Mouse (Mus musculus) liver, embryonic 14.5 days (tissue): ENCODE measurements around the gene Ube2d3. TPM values are rescaled to one million over a fixed set of nuclear protein-coding genes. Genes with fewer than 3 reads are reported as not detected.
"Not testable (repeated sequence)": the region's sequence is repeated elsewhere in the genome, so short reads cannot be mapped to it uniquely, and the experiment has no call there.

Experiments
- ATAC-seq: fragments of 200-750 bp; cut with Nextera tagmentation; 2 replicates; pipeline ENCODE4 v1.8.0; 2017; ENCODE audit warnings: moderate number of reproducible peaks, mild to moderate bottlenecking, moderate library complexity; ENCODE audit not compliant: insufficient read depth
- DNase-seq, 3 experiments: peaks; one replicate each; pipeline ENCODE4 v3.0.0-alpha.2; 2012 to 2013; ENCODE audit warnings: low read depth in 3 of 3, low spot score in 3 of 3
- H3K27ac ChIP-seq: fragments of 300-500 bp; sonication (generic); 2 replicates; pipeline ENCODE4 v1.5.1; 2014; ENCODE audit warnings: moderate library complexity, mild to moderate bottlenecking, control low read depth, inconsistent platforms
- H3K27me3 ChIP-seq: fragments of 300-500 bp; sonication (generic); 2 replicates; pipeline ENCODE4 v1.6.1; 2014; ENCODE audit warnings: mild to moderate bottlenecking, low read length, moderate library complexity; ENCODE audit not compliant: control insufficient read depth, insufficient read depth
- H3K36me3 ChIP-seq: fragments of 300-500 bp; sonication (generic); replicated peaks from 2 replicates; pipeline ENCODE4 v1.6.1; 2014; ENCODE audit warnings: low read depth; ENCODE audit not compliant: control insufficient read depth, insufficient read depth
- H3K4me1 ChIP-seq, 2 experiments: fragments of 200-500 bp in 1 of 2; fragments of 300-500 bp in 1 of 2; sonication (generic) in 1 of 2; replicated peaks; 2 replicates each; pipeline ENCODE4 v1.6.1; 2012 to 2014; ENCODE audit warnings: antibody characterized with exemption in 1 of 2, inconsistent platforms in 1 of 2, low read length in 1 of 2; ENCODE audit not compliant: control insufficient read depth in 2 of 2, insufficient read depth in 2 of 2
- H3K4me2 ChIP-seq: fragments of 300-500 bp; sonication (generic); 2 replicates; pipeline ENCODE4 v1.6.1; 2014; ENCODE audit warnings: low read depth, mild to moderate bottlenecking, control low read depth, moderate library complexity
- H3K4me3 ChIP-seq, 2 experiments: fragments of 200-500 bp in 1 of 2; fragments of 300-500 bp in 1 of 2; sonication (generic) in 1 of 2; 2 replicates each; pipeline ENCODE4 v1.5.1; 2012 to 2014; ENCODE audit warnings: low read depth in 2 of 2, low read length in 2 of 2, mild to moderate bottlenecking in 2 of 2, control low read depth in 1 of 2, inconsistent platforms in 1 of 2, moderate library complexity in 1 of 2; ENCODE audit not compliant: insufficient read depth in 1 of 2
- H3K9ac ChIP-seq: fragments of 300-500 bp; sonication (generic); replicated peaks from 2 replicates; pipeline ENCODE4 v1.6.1; 2014; ENCODE audit warnings: mild to moderate bottlenecking, control low read depth, moderate library complexity
- H3K9me3 ChIP-seq: fragments of 300-500 bp; sonication (generic); 2 replicates; pipeline ENCODE4 v1.6.1; 2016; ENCODE audit warnings: low read length, mixed read lengths; ENCODE audit not compliant: control insufficient read depth
- CTCF ChIP-seq: IDR thresholded peaks from 2 replicates; pipeline ENCODE4 v1.5.1; 2016; ENCODE audit warnings: antibody characterized with exemption, low read depth, control low read depth
- EP300 ChIP-seq: IDR thresholded peaks from 2 replicates; pipeline ENCODE4 v1.6.1; 2016; ENCODE audit warnings: antibody characterized with exemption, low read depth
- whole genome bisulfite sequencing: fragments of 180-500 bp; shearing (Covaris S2); extraction: QIAGEN DNeasy Blood & Tissue Kit; methylation state at CpG from one replicate; pipeline ENCODE4 v1.1.7; 2014; ENCODE audit not compliant: insufficient replicate concordance; 5-methylcytosine and 5-hydroxymethylcytosine counted together
- polyA plus RNA-seq, 2 experiments: library from polyadenylated mRNA; depleted of rRNA in 1 of 2; stranded (reverse) in 1 of 2; unstranded in 1 of 2; fragments of >200 nt; fragmentation: Nextera tagmentation in 1 of 2; extraction: Ambion mirVana in 1 of 2; gene quantifications; 2 replicates each; pipeline versions ENCODE4 v1.2.1 to v1.2.3; 2012 to 2014

The Ube2d3 gene
- polyA plus RNA-seq, 2 experiments: 112 to 246 TPM

DNA sequence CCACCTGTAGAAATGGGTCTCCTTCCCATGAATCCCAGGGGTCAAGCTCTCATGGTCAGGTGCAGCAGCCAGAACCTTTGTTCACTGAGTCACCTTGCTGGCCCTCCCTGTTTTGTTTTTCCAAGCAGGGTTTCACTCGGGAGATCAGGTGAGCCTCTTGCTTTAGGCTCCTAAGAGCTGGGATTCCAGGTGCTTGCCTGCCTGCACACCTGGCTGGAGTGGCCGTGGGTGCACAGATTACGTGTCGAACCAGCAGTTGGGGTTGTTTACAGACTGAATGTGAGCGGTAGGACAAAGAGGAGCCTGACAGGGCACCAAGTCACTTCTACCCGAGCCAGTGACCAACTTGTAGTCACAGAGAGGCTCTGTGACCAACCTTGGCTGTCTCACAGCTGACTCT, 53.2 kb downstream of the Ube2d3 start:
- DNase-seq (no peak), ATAC-seq (no peak)
- no peak overlapping the region for H3K4me3 ChIP-seq
- H3K9me3 ChIP-seq: no peaks in the 10 kb centered on the region
- no peaks in the 10 kb centered on the region for H3K36me3 ChIP-seq
- H3K9ac ChIP-seq: no peak overlapping the region
- no peak for TF ChIP-seq CTCF
- TF ChIP-seq EP300: no peak
- H3K4me2 ChIP-seq: no peak overlapping the region
- no peak overlapping the region for H3K27ac ChIP-seq
- 0 out of 4 replicates have a peak, but pooled peaks cover 0 to 2% of the 10 kb centered on the region in 2 experiments for H3K4me1 ChIP-seq
- WGBS: 78% methylated on average over 6 of the region's 6 CpGs
- no peaks in the 10 kb centered on the region for H3K27me3 ChIP-seq

DNA sequence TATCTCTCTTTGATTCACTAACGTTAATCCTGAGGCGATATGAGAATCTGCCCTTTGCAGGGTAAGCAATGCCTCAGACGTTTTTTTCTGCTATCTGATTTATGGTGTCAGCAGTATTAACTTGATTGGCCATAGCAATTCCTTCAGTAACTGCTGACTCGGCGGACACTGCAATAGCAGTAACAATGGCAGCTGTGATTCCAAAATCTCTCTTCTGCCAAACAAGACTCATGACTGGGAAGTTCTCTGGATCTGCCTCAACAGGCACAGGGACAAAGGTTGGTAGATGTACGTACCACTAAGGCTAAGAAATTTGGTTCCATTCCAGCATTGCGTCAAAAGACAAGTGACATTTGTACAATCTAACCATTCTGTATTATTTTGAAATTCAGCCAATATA, 55.4 kb downstream of the Ube2d3 start:
- DNase-seq: not testable (repeated sequence)

DNA sequence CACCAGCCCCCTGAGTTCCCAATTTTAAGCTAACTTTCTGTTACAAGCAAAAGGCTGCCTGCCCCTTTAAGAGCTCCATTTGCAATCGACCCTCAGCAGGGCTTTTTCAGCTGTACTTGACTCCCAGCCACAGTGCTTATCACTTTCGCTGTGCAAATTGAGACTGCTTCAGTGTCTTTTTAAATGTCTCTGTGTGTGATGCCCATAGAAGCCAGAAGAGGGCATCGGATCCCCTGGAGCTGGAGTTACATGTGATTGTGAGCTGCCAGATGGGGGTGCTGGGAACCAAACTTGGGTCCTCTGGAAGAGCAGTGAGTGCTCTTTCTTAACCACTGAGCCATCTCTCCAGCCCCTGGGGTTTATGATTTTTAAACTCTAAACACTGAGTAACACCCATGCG, 60.0 kb downstream of the Ube2d3 start:
- not testable (repeated sequence) for H3K4me3 ChIP-seq, H3K27me3 ChIP-seq, ATAC-seq, DNase-seq, H3K4me1 ChIP-seq, H3K9ac ChIP-seq, H3K36me3 ChIP-seq, H3K4me2 ChIP-seq, H3K9me3 ChIP-seq, H3K27ac ChIP-seq
- 75% methylated on average over 4 of the region's 4 CpGs for WGBS

More for the DNA sequence above, 55.4 kb downstream of the Ube2d3 start:
- not testable (repeated sequence) for H3K36me3 ChIP-seq, H3K4me2 ChIP-seq, ATAC-seq, H3K4me1 ChIP-seq, H3K9me3 ChIP-seq, H3K27me3 ChIP-seq, H3K9ac ChIP-seq, H3K27ac ChIP-seq, H3K4me3 ChIP-seq
- 75% methylated on average over 7 of the region's 7 CpGs for WGBS

DNA sequence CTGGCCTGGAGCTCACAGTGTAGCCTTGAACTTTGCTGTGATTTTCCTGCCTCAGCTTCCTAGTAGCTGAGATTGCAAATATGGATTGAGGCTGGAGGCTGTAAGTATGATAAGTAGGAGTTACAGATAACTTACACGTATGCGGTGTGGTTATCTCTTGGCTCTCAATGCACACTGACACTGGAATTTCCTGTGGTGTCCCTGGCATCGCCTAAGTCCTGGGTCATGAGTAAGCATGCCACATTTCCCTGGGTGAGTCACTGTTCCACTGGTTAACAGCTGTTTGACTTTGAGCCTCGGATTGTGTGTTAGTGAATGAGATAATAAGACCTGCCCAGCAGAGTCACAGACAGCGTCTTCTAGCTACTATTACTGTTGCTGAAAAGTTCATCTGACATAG, 60.9 kb downstream of the Ube2d3 start:
- no peak overlapping the region for H3K27ac ChIP-seq
- no peak overlapping the region for H3K4me3 ChIP-seq
- no peak overlapping the region for H3K9ac ChIP-seq
- no peak overlapping the region for H3K4me2 ChIP-seq
- no peaks in the 10 kb centered on the region for H3K9me3 ChIP-seq
- no peaks in the 10 kb centered on the region for H3K27me3 ChIP-seq
- H3K36me3 ChIP-seq: no peaks in the 10 kb centered on the region
- peak; percentile 43 for ATAC-seq
- WGBS: 13% methylated on average over 5 of the region's 5 CpGs
- H3K4me1 ChIP-seq: no peaks in the 10 kb centered on the region
- DNase-seq: peak in 1 of 3 experiments; percentile 41
- TF ChIP-seq CTCF (no peak), EP300 (no peak)

DNA sequence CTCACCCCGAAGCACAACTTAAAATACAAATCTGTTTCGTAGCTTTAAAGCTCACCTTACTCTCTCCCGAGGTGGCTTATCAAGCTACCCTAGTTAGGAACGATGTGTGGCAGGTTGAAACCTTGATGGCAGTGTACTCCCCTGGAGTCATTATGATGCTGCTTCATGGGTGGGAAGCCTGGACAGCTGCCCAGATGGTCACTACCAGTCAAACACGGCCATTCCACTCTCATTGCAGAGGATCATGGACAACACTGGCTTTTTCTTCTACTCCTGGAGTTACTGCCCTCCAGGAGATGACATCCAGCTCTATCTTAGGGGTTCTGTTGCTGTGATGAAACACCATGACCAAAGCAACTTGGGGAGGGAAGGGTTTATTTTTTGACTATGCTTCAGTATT, 65.2 kb downstream of the Ube2d3 start:
- DNase-seq (no peak), ATAC-seq (no peak)
- H3K36me3 ChIP-seq: no peaks in the 10 kb centered on the region
- H3K4me2 ChIP-seq: no peak overlapping the region
- H3K27me3 ChIP-seq: no peaks in the 10 kb centered on the region
- no peaks in the 10 kb centered on the region for H3K9me3 ChIP-seq
- H3K27ac ChIP-seq: no peak overlapping the region
- no peak overlapping the region for H3K4me3 ChIP-seq
- no peak overlapping the region for H3K9ac ChIP-seq
- no peak for TF ChIP-seq EP300
- no peak for TF ChIP-seq CTCF
- 74% methylated on average over 5 of the region's 5 CpGs for WGBS
- H3K4me1 ChIP-seq: no peaks in the 10 kb centered on the region
